Mouse (Mus musculus): ENCODE measurements around the gene Gamt. TPM values are rescaled to one million over a fixed set of nuclear protein-coding genes. Genes with fewer than 3 reads are reported as not detected.

The Gamt gene
- total and polyA plus RNA-seq, 3 experiments: 8.3 to 11.0 (median 8.4) TPM

DNA sequence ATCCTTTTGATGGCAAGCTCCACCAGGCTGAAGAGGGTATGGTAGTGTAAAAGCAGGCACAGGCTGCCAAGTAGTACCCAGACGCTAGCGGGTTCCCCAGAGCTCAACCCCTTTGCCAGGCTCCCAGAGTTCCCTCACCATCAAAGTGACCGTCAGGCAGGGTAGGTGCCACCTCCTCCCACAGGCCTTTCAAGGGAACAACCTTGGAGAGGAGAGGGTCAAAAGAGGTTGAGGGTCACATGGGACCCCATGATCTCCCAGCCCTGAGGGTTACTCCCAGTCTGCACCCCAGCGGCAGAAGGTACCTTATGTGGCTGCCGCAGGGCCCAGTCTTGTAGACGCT, 1.4 kb downstream of the Gamt start:
- intact Hi-C loops (cut with DNase I): no loop called here
- Histone ChIP-seq H3K27me3 (ENCODE audit: control insufficient read depth, insufficient read depth, low read length) (no peaks in the 10 kb centered on the region), H3K36me3 (ENCODE audit: control insufficient read depth, insufficient read depth, low read length) (no peaks in the 10 kb centered on the region), H3K4me1 (ENCODE audit: control insufficient read depth, insufficient read depth, low read length) (peaks cover 7% of the 10 kb centered on the region), H3K4me3 (no peak overlapping the region), H3K9ac (ENCODE audit: low read depth, low read length) (peak overlapping the region; percentile 76), H3K27ac (peak overlapping the region; percentile 98), H3K79me2 (replicated peaks; ENCODE audit: control insufficient read depth, insufficient read depth, low read length) (0 out of 2 replicates have a peak, but pooled peaks cover 1% of the 10 kb centered on the region)
- no peak for DNase-seq
- 0 out of 2 replicates have a peak, but pooled peaks have one; percentile 6 for TF ChIP-seq EP300 (IDR thresholded peaks at IDR 0.05; ENCODE audit: insufficient read depth, low read depth, low read length)
- no peak for TF ChIP-seq CTCF (IDR thresholded peaks at IDR 0.05)
- TF ChIP-seq POLR2A (IDR thresholded peaks at IDR 0.05; ENCODE audit: insufficient read depth, low read depth, low read length): no peak
- WGBS: 59% methylated on average over 6 of the region's 6 CpGs

DNA sequence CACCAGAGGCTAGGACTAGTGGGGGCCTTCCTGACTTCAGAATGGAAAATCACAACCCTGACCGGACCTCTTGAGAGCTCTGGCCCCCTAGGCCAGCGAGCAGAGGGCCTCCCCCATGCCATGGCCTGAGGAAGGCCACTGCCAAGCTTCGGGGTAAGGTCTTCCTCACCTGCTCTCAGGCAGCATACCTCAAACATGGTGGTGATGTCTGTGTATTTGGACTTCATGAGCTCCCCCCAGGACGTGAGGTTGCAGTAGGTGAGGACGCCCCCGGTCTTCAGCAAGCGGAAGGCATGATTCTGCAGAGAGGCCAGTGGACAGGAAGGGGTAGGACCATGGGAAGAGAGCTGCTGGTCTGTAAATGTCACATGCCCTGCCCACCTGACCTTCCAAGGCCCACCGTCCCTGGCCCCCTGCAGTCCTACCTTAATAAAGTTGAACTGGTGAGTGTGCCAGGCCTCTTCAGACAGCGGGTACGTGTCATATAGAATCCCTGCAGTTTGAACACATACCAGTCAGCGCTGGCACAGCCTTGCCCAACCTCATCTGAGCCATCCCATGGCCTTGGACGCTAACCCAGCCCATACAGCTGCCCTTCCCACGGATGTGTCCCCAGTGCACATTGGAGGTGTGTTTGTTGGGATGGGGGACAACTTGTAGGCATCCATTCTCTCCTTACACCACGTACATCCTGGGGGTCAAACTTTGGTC, 1.9 kb downstream of the Gamt start:
- Histone ChIP-seq H3K79me2 (replicated peaks; ENCODE audit: control insufficient read depth, insufficient read depth, low read length) (0 out of 2 replicates have a peak, but pooled peaks cover 1% of the 10 kb centered on the region), H3K27ac (no peak overlapping the region; the same call in 1 of the 2 replicates), H3K4me1 (ENCODE audit: control insufficient read depth, insufficient read depth, low read length) (peaks cover 7% of the 10 kb centered on the region), H3K9ac (ENCODE audit: low read depth, low read length) (no peak overlapping the region), H3K4me3 (no peak overlapping the region), H3K27me3 (ENCODE audit: control insufficient read depth, insufficient read depth, low read length) (no peaks in the 10 kb centered on the region), H3K36me3 (ENCODE audit: control insufficient read depth, insufficient read depth, low read length) (no peaks in the 10 kb centered on the region)
- WGBS: 88% methylated on average over 14 of the region's 14 CpGs
- intact Hi-C loops (cut with DNase I): no loop called here
- TF ChIP-seq CTCF (IDR thresholded peaks at IDR 0.05) (no peak), POLR2A (IDR thresholded peaks at IDR 0.05; ENCODE audit: insufficient read depth, low read depth, low read length) (no peak), EP300 (IDR thresholded peaks at IDR 0.05; ENCODE audit: insufficient read depth, low read depth, low read length) (no peak)
- no peak for DNase-seq

DNA sequence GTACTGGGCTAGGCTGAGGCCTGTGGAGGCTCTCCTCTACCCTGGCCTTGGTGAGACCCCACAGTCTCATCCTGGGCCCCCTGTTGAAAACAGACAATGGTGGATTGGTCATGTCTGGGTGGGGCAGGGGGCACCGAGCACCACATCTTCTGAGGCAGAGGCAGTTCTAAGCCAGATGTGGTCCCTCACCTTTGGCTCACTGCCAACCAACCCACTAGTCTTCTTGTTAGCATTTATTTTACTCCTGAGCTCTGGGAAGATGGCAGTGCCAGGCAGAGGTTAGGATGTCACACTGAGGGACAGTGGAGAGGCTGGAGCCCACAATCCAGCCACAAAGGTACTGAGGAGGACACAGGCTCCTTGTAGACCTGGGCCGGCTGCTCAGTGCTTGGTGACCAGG, 2.9 kb downstream of the Gamt start:
- intact Hi-C loops (cut with DNase I): no loop called here
- Histone ChIP-seq H3K36me3 (ENCODE audit: control insufficient read depth, insufficient read depth, low read length) (no peaks in the 10 kb centered on the region; the same call in 1 of the 2 replicates), H3K9ac (ENCODE audit: low read depth, low read length) (no peak overlapping the region), H3K4me1 (ENCODE audit: control insufficient read depth, insufficient read depth, low read length) (peaks cover 8% of the 10 kb centered on the region), H3K79me2 (replicated peaks; ENCODE audit: control insufficient read depth, insufficient read depth, low read length) (0 out of 2 replicates have a peak, but pooled peaks cover 1% of the 10 kb centered on the region), H3K27ac (no peak overlapping the region), H3K4me3 (no peak overlapping the region), H3K27me3 (ENCODE audit: control insufficient read depth, insufficient read depth, low read length) (no peaks in the 10 kb centered on the region)
- WGBS: 70% methylated on average over 2 of the region's 2 CpGs
- no peak for TF ChIP-seq CTCF (IDR thresholded peaks at IDR 0.05)
- TF ChIP-seq POLR2A (IDR thresholded peaks at IDR 0.05; ENCODE audit: insufficient read depth, low read depth, low read length): no peak
- no peak for TF ChIP-seq EP300 (IDR thresholded peaks at IDR 0.05; ENCODE audit: insufficient read depth, low read depth, low read length)
- DNase-seq: no peak

- no peak for TF ChIP-seq POLR2A (IDR thresholded peaks at IDR 0.05; ENCODE audit: insufficient read depth, low read depth, low read length)
- no peak for TF ChIP-seq EP300 (IDR thresholded peaks at IDR 0.05; ENCODE audit: insufficient read depth, low read depth, low read length)
- peak; percentile 37 for TF ChIP-seq CTCF (IDR thresholded peaks at IDR 0.05)
- 74% methylated on average over 5 of the region's 5 CpGs for WGBS
- Histone ChIP-seq H3K27me3 (ENCODE audit: control insufficient read depth, insufficient read depth, low read length) (no peaks in the 10 kb centered on the region), H3K9ac (ENCODE audit: low read depth, low read length) (no peak overlapping the region), H3K4me1 (ENCODE audit: control insufficient read depth, insufficient read depth, low read length) (peaks cover 6% of the 10 kb centered on the region), H3K79me2 (replicated peaks; ENCODE audit: control insufficient read depth, insufficient read depth, low read length) (peaks cover 5% of the 10 kb centered on the region; the same call in 1 of the 2 replicates), H3K27ac (no peak overlapping the region), H3K36me3 (ENCODE audit: control insufficient read depth, insufficient read depth, low read length) (no peaks in the 10 kb centered on the region; the same call in 1 of the 2 replicates), H3K4me3 (no peak overlapping the region)
- DNase-seq: no peak
- intact Hi-C loops (cut with DNase I): no loop called here
These were observed 4.8 kb downstream of the Gamt start for GRCm38 (mm10) chr10:80255881-80256535.

- peaks cover 9% of the 10 kb centered on the region for H3K79me2 ChIP-seq (replicated peaks; ENCODE audit: control insufficient read depth, insufficient read depth, low read length)
- WGBS: 89% methylated on average over 26 of the region's 26 CpGs
- intact Hi-C loops (cut with DNase I): no loop called here
- no peaks in the 10 kb centered on the region for H3K27me3 ChIP-seq (ENCODE audit: control insufficient read depth, insufficient read depth, low read length)
- H3K4me3 ChIP-seq: no peak overlapping the region
- no peak overlapping the region; the same call in 1 of the 2 replicates for H3K27ac ChIP-seq
- DNase-seq: no peak
- H3K36me3 ChIP-seq (ENCODE audit: control insufficient read depth, insufficient read depth, low read length): no peaks in the 10 kb centered on the region; the same call in 1 of the 2 replicates
- H3K9ac ChIP-seq (ENCODE audit: low read depth, low read length): no peak overlapping the region
- TF ChIP-seq POLR2A (IDR thresholded peaks at IDR 0.05; ENCODE audit: insufficient read depth, low read depth, low read length) (no peak), CTCF (IDR thresholded peaks at IDR 0.05) (no peak), EP300 (IDR thresholded peaks at IDR 0.05; ENCODE audit: insufficient read depth, low read depth, low read length) (no peak)
- peaks cover 9% of the 10 kb centered on the region for H3K4me1 ChIP-seq (ENCODE audit: control insufficient read depth, insufficient read depth, low read length)
These were observed 6.2 kb downstream of the Gamt start for GRCm38 (mm10) chr10:80254331-80255297.
